In genomic region chr4:140708297-140708927, GRCm38 (mm10) we compare ENCODE assay signal across 11 mouse cellular contexts. TPM values are rescaled to one million over a fixed set of nuclear protein-coding genes. Genes with fewer than 3 reads are reported as not detected.
DNase-seq lines count a peak whose midpoint lies in the region; ATAC-seq and TF ChIP-seq lines count a peak whose summit lies in the region.
"Had no signal": no experiment of that assay in that cellular context is flagged by ENCODE, and none has a peak within 500 bp of the region (broad histone marks: within the 10 kb centered on the region; RNA-seq: fewer than 3 reads in every experiment).

No protein-coding gene starts in this region.

- intact Hi-C loops in heart, adult 2 months (cut with DNase I): no loop called here

- H3K79me2 ChIP-seq in heart, adult 2 months (replicated peaks; ENCODE audit: control insufficient read depth, insufficient read depth, low read length): no peaks in the 10 kb centered on the region

- no peak for TF ChIP-seq CTCF in heart, adult 2 months (IDR thresholded peaks at IDR 0.05)
- no peak for TF ChIP-seq CTCF in lung, postnatal 0 days (IDR thresholded peaks at IDR 0.05)

- WGBS in heart, embryonic 16.5 days: 48% methylated on average over 18 of the region's 18 CpGs
- WGBS in heart, adult 2 months: 68% methylated on average over 18 of the region's 18 CpGs
- WGBS in lung, postnatal 0 days: 55% methylated on average over 18 of the region's 18 CpGs

- H3K9me3 ChIP-seq in heart, embryonic 16.5 days (replicated peaks; ENCODE audit: control insufficient read depth, low read length): no peaks in the 10 kb centered on the region
- no peaks in the 10 kb centered on the region for H3K9me3 ChIP-seq in lung, postnatal 0 days (ENCODE audit: low read length)

- 0 out of 2 replicates have a peak overlapping the region, but pooled peaks have one; percentile 7 for H3K4me2 ChIP-seq in heart, embryonic 16.5 days (ENCODE audit: low read depth, low read length)
- H3K4me2 ChIP-seq in lung, postnatal 0 days (replicated peaks; ENCODE audit: low read depth, low read length): no peak overlapping the region

- TF ChIP-seq EP300 in heart, adult 2 months (IDR thresholded peaks at IDR 0.05; ENCODE audit: insufficient read depth, low read depth, low read length): no peak
- TF ChIP-seq EP300 in lung, postnatal 0 days (IDR thresholded peaks at IDR 0.05): no peak

- no peaks in the 10 kb centered on the region for H3K27me3 ChIP-seq in heart, embryonic 16.5 days (ENCODE audit: control insufficient read depth, insufficient read depth, low read length)
- H3K27me3 ChIP-seq in heart, adult 2 months (ENCODE audit: control insufficient read depth, insufficient read depth, low read length): no peaks in the 10 kb centered on the region
- H3K27me3 ChIP-seq in lung, postnatal 0 days (replicated peaks; ENCODE audit: insufficient read depth, low read length): no peaks in the 10 kb centered on the region

- no peak for TF ChIP-seq POLR2A in heart, adult 2 months (IDR thresholded peaks at IDR 0.05; ENCODE audit: insufficient read depth, low read depth, low read length)

- no peak overlapping the region for H3K4me3 ChIP-seq in heart, embryonic 16.5 days (ENCODE audit: low read length)
- H3K4me3 ChIP-seq in heart, adult 2 months: no peak overlapping the region
- H3K4me3 ChIP-seq in lung, postnatal 0 days (ENCODE audit: low read depth, low read length): no peak overlapping the region

- peaks cover 32% of the 10 kb centered on the region for H3K4me1 ChIP-seq in heart, embryonic 16.5 days (ENCODE audit: control insufficient read depth, insufficient read depth, low read length)
- H3K4me1 ChIP-seq in heart, adult 2 months (ENCODE audit: control insufficient read depth, insufficient read depth, low read length): no peaks in the 10 kb centered on the region
- peaks cover 7% of the 10 kb centered on the region; the same call in 1 of the 2 replicates for H3K4me1 ChIP-seq in lung, postnatal 0 days (ENCODE audit: insufficient read depth, low read depth, low read length)

- peaks cover 34% of the 10 kb centered on the region for H3K36me3 ChIP-seq in heart, embryonic 16.5 days (ENCODE audit: control insufficient read depth, insufficient read depth)
- no peaks in the 10 kb centered on the region for H3K36me3 ChIP-seq in heart, adult 2 months (ENCODE audit: control insufficient read depth, insufficient read depth, low read length)
- 0 out of 2 replicates have a peak, but pooled peaks cover 15% of the 10 kb centered on the region for H3K36me3 ChIP-seq in lung, postnatal 0 days (ENCODE audit: insufficient read depth, low read length)

- no peak for DNase-seq in heart, adult 2 months
- peak; percentile 43 for DNase-seq in urinary bladder, postnatal 14 days (ENCODE audit: low spot score)
- no peak for DNase-seq in urinary bladder, postnatal 4 days (ENCODE audit: low spot score in 2 of 2)
- DNase-seq in lung, postnatal 0 days (ENCODE audit: low spot score): peak; percentile 70
- DNase-seq in layer of hippocampus, postnatal 25 days (ENCODE audit: extremely low spot score in 1 of 2, low spot score in 1 of 2): no peak
- DNase-seq in layer of hippocampus, adult 8-10 months (ENCODE audit: low spot score in 2 of 2): no peak
- DNase-seq: cerebellum, postnatal 25 days; kidney, postnatal 25 days had no signal

- peak overlapping the region; percentile 64 for H3K27ac ChIP-seq in heart, embryonic 16.5 days (ENCODE audit: low read length)
- H3K27ac ChIP-seq in heart, adult 2 months: no peak overlapping the region
- no peak overlapping the region; the same call in 1 of the 2 replicates for H3K27ac ChIP-seq in lung, postnatal 0 days (ENCODE audit: low read length)

- H3K9ac ChIP-seq in heart, embryonic 16.5 days (ENCODE audit: low read length): peak overlapping the region; percentile 23
- no peak overlapping the region for H3K9ac ChIP-seq in heart, adult 2 months (ENCODE audit: low read depth, low read length)
- H3K9ac ChIP-seq in lung, postnatal 0 days (replicated peaks; ENCODE audit: low read depth): no peak overlapping the region

- ATAC-seq in heart, embryonic 16.5 days (replicated peaks; ENCODE audit: extremely low read depth, insufficient read depth, low FRiP score): peak; percentile 39; the same call in 1 of the 2 replicates
- peak; percentile 64 for ATAC-seq in lung, postnatal 0 days

RNA-seq across cellular contexts. Expression of gene Rcc2, which starts 8.1 kb away (rescaled TPM):
- polyA plus RNA-seq in heart, embryonic 16.5 days (2015; fragmentation: Nextera tagmentation; extraction: Ambion mirVana): 8.6 and 9.4 TPM in 2 replicates
- 10 to 100 TPM; 13.7 to 14.2 TPM for total RNA-seq in heart, adult 2 months (2021)
- polyA plus RNA-seq in heart, adult 2 months (2012; rRNA removed): 12.4 and 14.1 TPM in 2 replicates
- polyA plus RNA-seq in lung, postnatal 0 days (2015; fragmentation: Nextera tagmentation; extraction: Ambion mirVana): 17.0 and 21.1 TPM in 2 replicates
- total RNA-seq in layer of hippocampus, postnatal 25 days (2021): 10 to 100 TPM; 87.9 to 88.8 TPM
- 10 to 100 TPM; 82.5 to 87.8 (median 85.0) TPM for total RNA-seq in layer of hippocampus, adult 8-10 months (2022)

RNA-seq across cellular contexts. Expression of gene Padi6, which starts 34.0 kb away (rescaled TPM):
- polyA plus RNA-seq in heart, embryonic 16.5 days (2015; fragmentation: Nextera tagmentation; extraction: Ambion mirVana): 0.27 and 0.35 TPM in 2 replicates
- not detected for total RNA-seq in heart, adult 2 months (2021)
- polyA plus RNA-seq in heart, adult 2 months (2012; rRNA removed): not detected in 2 replicates
- 0.26 TPM in 1 of 2 replicates, not detected in the other for polyA plus RNA-seq in lung, postnatal 0 days (2015; fragmentation: Nextera tagmentation; extraction: Ambion mirVana)
- not detected for total RNA-seq in layer of hippocampus, postnatal 25 days (2021)
- not detected for total RNA-seq in layer of hippocampus, adult 8-10 months (2022)
- total RNA-seq: megakaryocyte-erythroid progenitor cell, adult 5-6 weeks had no signal
- polyA plus RNA-seq: hindbrain, embryonic 11.5 days had no signal

RNA-seq across cellular contexts. Expression of gene Arhgef10l, which starts 42.6 kb away (rescaled TPM):
- 18.6 TPM in 2 replicates for polyA plus RNA-seq in heart, embryonic 16.5 days (2015; fragmentation: Nextera tagmentation; extraction: Ambion mirVana)
- total RNA-seq in heart, adult 2 months (2021): 10 to 100 TPM; 61.0 to 74.4 TPM
- polyA plus RNA-seq in heart, adult 2 months (2012; rRNA removed): 54.7 and 75.6 TPM in 2 replicates
- polyA plus RNA-seq in lung, postnatal 0 days (2015; fragmentation: Nextera tagmentation; extraction: Ambion mirVana): 9.3 and 9.5 TPM in 2 replicates
- 10 to 100 TPM; 43.4 to 46.6 TPM for total RNA-seq in layer of hippocampus, postnatal 25 days (2021)
- 10 to 100 TPM; 44.6 to 55.8 (median 46.7) TPM for total RNA-seq in layer of hippocampus, adult 8-10 months (2022)

Comparison
In these comparisons a context has a peak if more than half of its experiments do, and no peak if none do; other contexts are left out.
1. DNase-seq: peak in urinary bladder, postnatal 14 days (single experiment) and lung, postnatal 0 days (single experiment); none in heart, adult 2 months (0 of 2), urinary bladder, postnatal 4 days (0 of 2), layer of hippocampus, postnatal 25 days (0 of 2) and layer of hippocampus, adult 8-10 months (0 of 2).
2. RNA of gene Rcc2, which starts 8.1 kb away (total RNA-seq): 87.9 to 88.8 TPM in layer of hippocampus, postnatal 25 days and 82.5 to 87.8 TPM in layer of hippocampus, adult 8-10 months; 13.7 to 14.2 TPM in heart, adult 2 months; every median in the first group is over 4 times any median in the second.